Mouse (Mus musculus) forebrain, embryonic 15.5 days (tissue): ENCODE measurements around the gene Mocs3. TPM values are rescaled to one million over a fixed set of nuclear protein-coding genes. Genes with fewer than 3 reads are reported as not detected.
A peak's percentile ranks its signal among the peaks of the same experiment; 100 is the strongest.

ENCODE experiments used
- ATAC-seq: fragments of 200-750 bp; cut with Nextera tagmentation; replicated peaks from 2 replicates; pipeline ENCODE4 v1.8.0; 2017; ENCODE audit warnings: mild to moderate bottlenecking, moderate TSS enrichment, moderate library complexity
- H3K27ac ChIP-seq: fragments of 300-500 bp; sonication (generic); replicated peaks from 2 replicates; pipeline ENCODE4 v1.5.1; 2015; ENCODE audit warnings: mild to moderate bottlenecking, inconsistent platforms
- H3K27me3 ChIP-seq: fragments of 300-500 bp; sonication (generic); 2 replicates; pipeline ENCODE4 v1.6.1; 2015; ENCODE audit warnings: inconsistent platforms
- H3K36me3 ChIP-seq: fragments of 300-500 bp; sonication (generic); 2 replicates; pipeline ENCODE4 v1.6.1; 2015; ENCODE audit warnings: mild to moderate bottlenecking, inconsistent platforms
- H3K4me1 ChIP-seq: fragments of 300-500 bp; sonication (generic); 2 replicates; pipeline ENCODE4 v1.6.1; 2015; ENCODE audit warnings: inconsistent platforms
- H3K4me2 ChIP-seq: fragments of 300-500 bp; sonication (generic); replicated peaks from 2 replicates; pipeline ENCODE4 v1.6.1; 2015; ENCODE audit warnings: mild to moderate bottlenecking, inconsistent platforms
- H3K4me3 ChIP-seq: fragments of 300-500 bp; sonication (generic); 2 replicates; pipeline ENCODE4 v1.5.1; 2015; ENCODE audit warnings: mild to moderate bottlenecking, inconsistent platforms
- H3K9ac ChIP-seq: fragments of 300-500 bp; sonication (generic); replicated peaks from 2 replicates; pipeline ENCODE4 v1.6.1; 2015; ENCODE audit warnings: mild to moderate bottlenecking, inconsistent platforms
- H3K9me3 ChIP-seq: fragments of 300-500 bp; sonication (generic); 2 replicates; pipeline ENCODE4 v1.6.1; 2016; ENCODE audit warnings: inconsistent platforms
- WGBS: fragments of 180-500 bp; shearing (Covaris S2); methylation state at CpG from one replicate; pipeline ENCODE4 v1.1.7; 2015; ENCODE audit warnings: mixed read lengths; 5-methylcytosine and 5-hydroxymethylcytosine counted together
- polyA plus RNA-seq: library from polyadenylated mRNA; unstranded; fragments of >200 nt; fragmentation: Nextera tagmentation; extraction: Ambion mirVana; gene quantifications from 2 replicates; pipeline ENCODE4 v1.2.1, GENCODE M21; 2015

The Mocs3 gene
- polyA plus RNA-seq, 1 experiment from 2014 or later, result 10.3 TPM

- H3K4me3 ChIP-seq, result no peak overlapping the region
- no peak overlapping the region for H3K9ac ChIP-seq
- H3K27me3 ChIP-seq, result 0 out of 2 replicates have a peak, but pooled peaks cover 3% of the 10 kb centered on the region
- H3K4me1 ChIP-seq, result peaks cover 26% of the 10 kb centered on the region
- H3K36me3 ChIP-seq, result 0 out of 2 replicates have a peak, but pooled peaks cover 2% of the 10 kb centered on the region
- no peak overlapping the region for H3K4me2 ChIP-seq
- 51% methylated on average over 9 of the region's 9 CpGs for WGBS
- no peaks in the 10 kb centered on the region for H3K9me3 ChIP-seq
- no peak for ATAC-seq
- H3K27ac ChIP-seq, result no peak overlapping the region
These were observed 43.0 kb downstream of the Mocs3 start for GRCm38 (mm10) chr2:168273387-168273786.

GRCm38 (mm10) chr2:168274374-168274935 lies 44.0 kb downstream of the Mocs3 start:
- Histone ChIP-seq H3K27me3 (peaks cover 9% of the 10 kb centered on the region; the same call in 1 of the 2 replicates), H3K9me3 (no peaks in the 10 kb centered on the region), H3K9ac (no peak overlapping the region), H3K36me3 (no peaks in the 10 kb centered on the region), H3K27ac (no peak overlapping the region), H3K4me3 (no peak overlapping the region), H3K4me2 (no peak overlapping the region), H3K4me1 (peaks cover 33% of the 10 kb centered on the region)
- 12% methylated on average over 11 of the region's 11 CpGs for WGBS
- no peak for ATAC-seq

- Histone ChIP-seq H3K27ac (no peak overlapping the region), H3K4me3 (peak overlapping the region; percentile 62), H3K9me3 (no peaks in the 10 kb centered on the region), H3K27me3 (peaks cover 50% of the 10 kb centered on the region; the same call in 1 of the 2 replicates), H3K4me2 (peak overlapping the region; percentile 78), H3K4me1 (peaks cover 40% of the 10 kb centered on the region), H3K9ac (peak overlapping the region; percentile 62), H3K36me3 (no peaks in the 10 kb centered on the region)
- WGBS, result under 1% methylated on average over 65 of the region's 82 CpGs
- peak; percentile 69 for ATAC-seq
These were observed 50.5 kb downstream of the Mocs3 start for GRCm38 (mm10) chr2:168280729-168281581.

- peak; percentile 9; the same call in 1 of the 2 replicates for ATAC-seq
- Histone ChIP-seq H3K36me3 (no peaks in the 10 kb centered on the region), H3K4me3 (peak within 1 kb of the TSS; percentile 62), H3K27me3 (peaks cover 50% of the 10 kb centered on the region; the same call in 1 of the 2 replicates), H3K27ac (no peak within 1 kb of the TSS), H3K4me2 (peak within 1 kb of the TSS; percentile 78), H3K9ac (peak within 1 kb of the TSS; percentile 62), H3K9me3 (no peaks in the 10 kb centered on the region), H3K4me1 (peaks cover 34% of the 10 kb centered on the region)
- 16% methylated on average over 12 of the region's 12 CpGs for WGBS
These were observed 51.2 kb downstream of the Mocs3 start, which contains the start of gene Kcng1 for GRCm38 (mm10) chr2:168281582-168281981. TSS of gene Kcng1 (minus strand) at chr2:168281736.

Other genes with a start within 250 kb of the Mocs3 start
- gene Ripor3, start 220.0 kb upstream of the Mocs3 start, polyA plus RNA-seq, result 0.13 and 0.28 TPM in 2 replicates
- gene Pard6b, start 149.6 kb upstream of the Mocs3 start, polyA plus RNA-seq, result 6.9 and 7.4 TPM in 2 replicates
- 4.4 and 13.6 TPM in 2 replicates for gene Adnp, start 23.5 kb upstream of the Mocs3 start, polyA plus RNA-seq
- gene Gm20716, start 258 bp upstream of the Mocs3 start, polyA plus RNA-seq, result 26.0 and 28.0 TPM in 2 replicates
- 63.2 and 74.5 TPM in 2 replicates for gene Dpm1, start within 50 bp of the Mocs3 start, polyA plus RNA-seq
- 16.0 and 16.7 TPM in 2 replicates for gene Kcng1, start 51.1 kb downstream of the Mocs3 start, polyA plus RNA-seq